Mouse (Mus musculus): ENCODE measurements around the gene Tmem9. TPM values are rescaled to one million over a fixed set of nuclear protein-coding genes. Genes with fewer than 3 reads are reported as not detected.

Tmem9 gene
- total RNA-seq (2021): 10 to 100 TPM; 14.6 to 15.8 TPM

GRCm38 (mm10) chr1:136007211-136008158 lies at the start of gene Tmem9:
Gene Tmem9 (plus strand): TSS chr1:136008150.
- intact Hi-C loops (cut with DNase I): no loop called here
- peak; percentile 53 for DNase-seq (ENCODE audit: low spot score)

- intact Hi-C loops (cut with DNase I): no loop called here
- no peak for DNase-seq (ENCODE audit: low spot score)
Measured at GRCm38 (mm10) chr1:135958483-135958882, 49.5 kb upstream of the Tmem9 start.

- intact Hi-C loops (cut with DNase I): no loop called here
- DNase-seq (ENCODE audit: low spot score): no peak
Measured at GRCm38 (mm10) chr1:135963177-135963576, 44.8 kb upstream of the Tmem9 start.

- intact Hi-C loops (cut with DNase I): no loop called here
Measured at GRCm38 (mm10) chr1:135964561-135964960, 43.4 kb upstream of the Tmem9 start.

GRCm38 (mm10) chr1:135967739-135968138 lies 40.2 kb upstream of the Tmem9 start:
- no peak for DNase-seq (ENCODE audit: low spot score)
- intact Hi-C loops (cut with DNase I): no loop called here

More at GRCm38 (mm10) chr1:135964561-135964960, 43.4 kb upstream of the Tmem9 start:
- no peak for DNase-seq (ENCODE audit: low spot score)

GRCm38 (mm10) chr1:135970486-135970885 lies 37.5 kb upstream of the Tmem9 start:
- no peak for DNase-seq (ENCODE audit: low spot score)
- intact Hi-C loops (cut with DNase I): no loop called here

- no peak for DNase-seq (ENCODE audit: low spot score)
- intact Hi-C loops (cut with DNase I): no loop called here
Measured at GRCm38 (mm10) chr1:135972576-135972975, 35.4 kb upstream of the Tmem9 start.

GRCm38 (mm10) chr1:135984105-135984504 lies 23.8 kb upstream of the Tmem9 start:
- no peak for DNase-seq (ENCODE audit: low spot score)
- intact Hi-C loops (cut with DNase I): no loop called here

GRCm38 (mm10) chr1:135989876-135990275 lies 18.1 kb upstream of the Tmem9 start:
- no peak for DNase-seq (ENCODE audit: low spot score)
- intact Hi-C loops (cut with DNase I): no loop called here

- no peak for DNase-seq (ENCODE audit: low spot score)
- intact Hi-C loops (cut with DNase I): no loop called here
Measured at GRCm38 (mm10) chr1:135993470-135993869, 14.5 kb upstream of the Tmem9 start.

GRCm38 (mm10) chr1:135997537-135997936 lies 10.4 kb upstream of the Tmem9 start:
- intact Hi-C loops (cut with DNase I): no loop called here
- no peak for DNase-seq (ENCODE audit: low spot score)

GRCm38 (mm10) chr1:135999720-136000287 lies 8.1 kb upstream of the Tmem9 start:
- DNase-seq (ENCODE audit: low spot score): no peak
- intact Hi-C loops (cut with DNase I): no loop called here

GRCm38 (mm10) chr1:136001438-136001837 lies 6.5 kb upstream of the Tmem9 start:
- DNase-seq (ENCODE audit: low spot score): no peak
- intact Hi-C loops (cut with DNase I): no loop called here

GRCm38 (mm10) chr1:136006292-136006748 lies 1.6 kb upstream of the Tmem9 start, which contains the start of gene Igfn1:
Gene Igfn1 (minus strand): TSS chr1:136006342.
- intact Hi-C loops (cut with DNase I): no loop called here
- DNase-seq (ENCODE audit: low spot score): no peak

GRCm38 (mm10) chr1:136008159-136008533 lies 196 bp downstream of the Tmem9 start:
- no peak for DNase-seq (ENCODE audit: low spot score)
- intact Hi-C loops (cut with DNase I): no loop called here

GRCm38 (mm10) chr1:136010247-136010646 lies 2.3 kb downstream of the Tmem9 start:
- intact Hi-C loops (cut with DNase I): no loop called here
- no peak for DNase-seq (ENCODE audit: low spot score)

GRCm38 (mm10) chr1:136013513-136013912 lies 5.6 kb downstream of the Tmem9 start:
- intact Hi-C loops (cut with DNase I): no loop called here
- DNase-seq (ENCODE audit: low spot score): no peak

GRCm38 (mm10) chr1:136014796-136015502 lies 7.0 kb downstream of the Tmem9 start:
- DNase-seq (ENCODE audit: low spot score): no peak
- intact Hi-C loops (cut with DNase I): no loop called here

- intact Hi-C loops (cut with DNase I): no loop called here
- no peak for DNase-seq (ENCODE audit: low spot score)
Measured at GRCm38 (mm10) chr1:136017307-136017706, 9.4 kb downstream of the Tmem9 start.

GRCm38 (mm10) chr1:136017907-136018313 lies 10.0 kb downstream of the Tmem9 start:
- intact Hi-C loops (cut with DNase I): no loop called here
- DNase-seq (ENCODE audit: low spot score): peak; percentile 88

Measured in heart, postnatal 25 days (tissue).